Mouse (Mus musculus) liver, embryonic 13.5 days (tissue): ENCODE measurements around the gene Itgb7. TPM values are rescaled to one million over a fixed set of nuclear protein-coding genes. Genes with fewer than 3 reads are reported as not detected.

Experiments
- ATAC-seq: fragments of 200-750 bp; cut with Nextera tagmentation; 2 replicates; pipeline ENCODE4 v1.8.0; 2017; ENCODE audit warnings: low read depth, mild to moderate bottlenecking, moderate number of reproducible peaks, moderate library complexity
- DNase-seq: peaks from one replicate; pipeline ENCODE4 v3.0.0; 2022
- H3K27ac ChIP-seq: fragments of 300-500 bp; sonication (generic); 2 replicates; pipeline ENCODE4 v1.5.1; 2015; ENCODE audit warnings: moderate library complexity, mild to moderate bottlenecking, inconsistent platforms
- H3K27me3 ChIP-seq: fragments of 300-500 bp; sonication (generic); 2 replicates; pipeline ENCODE4 v1.6.1; 2015; ENCODE audit warnings: mild to moderate bottlenecking, inconsistent platforms
- H3K36me3 ChIP-seq: fragments of 300-500 bp; sonication (generic); 2 replicates; pipeline ENCODE4 v1.6.1; 2015; ENCODE audit warnings: mild to moderate bottlenecking, inconsistent platforms
- H3K4me1 ChIP-seq: fragments of 300-500 bp; sonication (generic); replicated peaks from 2 replicates; pipeline ENCODE4 v1.6.1; 2015; ENCODE audit warnings: inconsistent platforms
- H3K4me2 ChIP-seq: fragments of 300-500 bp; sonication (generic); 2 replicates; pipeline ENCODE4 v1.6.1; 2015; ENCODE audit warnings: inconsistent platforms, mild to moderate bottlenecking, moderate library complexity
- H3K4me3 ChIP-seq: fragments of 300-500 bp; sonication (generic); replicated peaks from 2 replicates; pipeline ENCODE4 v1.5.1; 2015; ENCODE audit warnings: mild to moderate bottlenecking, inconsistent platforms
- H3K9ac ChIP-seq: fragments of 300-500 bp; sonication (generic); 2 replicates; pipeline ENCODE4 v1.6.1; 2015; ENCODE audit warnings: mild to moderate bottlenecking, inconsistent platforms
- H3K9me3 ChIP-seq: fragments of 300-500 bp; sonication (generic); replicated peaks from 2 replicates; pipeline ENCODE4 v1.6.1; 2016; ENCODE audit warnings: inconsistent platforms
- WGBS: fragments of 180-500 bp; shearing (Covaris S2); methylation state at CpG from one replicate; pipeline ENCODE4 v1.1.7; 2015; ENCODE audit not compliant: insufficient replicate concordance; 5-methylcytosine and 5-hydroxymethylcytosine counted together
- polyA plus RNA-seq: library from polyadenylated mRNA; unstranded; fragments of >200 nt; fragmentation: Nextera tagmentation; extraction: Ambion mirVana; gene quantifications from 2 replicates; pipeline ENCODE4 v1.2.1, GENCODE M21; 2015

The Itgb7 gene
- polyA plus RNA-seq, 1 experiment from 2014 or later = 6.5 TPM

- Histone ChIP-seq H3K27ac (peak overlapping the region; percentile 68), H3K36me3 (no peaks in the 10 kb centered on the region), H3K4me2 (no peak overlapping the region), H3K27me3 (no peaks in the 10 kb centered on the region), H3K9me3 (no peaks in the 10 kb centered on the region), H3K9ac (no peak overlapping the region), H3K4me3 (no peak overlapping the region), H3K4me1 (peaks cover 48% of the 10 kb centered on the region)
- WGBS = 58% methylated on average over 7 of the region's 7 CpGs
- ATAC-seq (peak; percentile 50), DNase-seq (no peak)
Observed at GRCm38 (mm10) chr15:102191699-102192098, 40.0 kb downstream of the Itgb7 start.

DNA sequence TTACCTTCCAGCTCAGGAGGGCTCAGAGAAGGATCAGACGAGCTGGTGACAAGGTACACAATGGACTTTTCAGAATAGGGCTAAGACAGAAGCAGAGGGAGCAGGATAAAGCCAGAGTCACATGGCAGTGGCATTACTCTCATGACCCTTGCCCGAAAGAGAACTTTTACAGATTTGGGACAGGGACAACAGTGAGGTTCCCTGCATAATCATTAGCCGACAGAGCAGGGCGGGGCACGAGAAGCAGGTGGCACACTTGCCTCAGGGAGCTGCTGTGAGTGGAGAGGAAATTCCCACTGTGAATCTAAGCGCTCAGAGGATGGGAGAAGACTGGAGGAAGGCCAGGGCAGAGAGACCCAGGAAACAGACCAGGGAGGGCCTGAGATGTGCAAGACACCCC lies 42.9 kb downstream of the Itgb7 start:
- DNase-seq (no peak), ATAC-seq (no peak)
- Histone ChIP-seq H3K36me3 (0 out of 2 replicates have a peak, but pooled peaks cover 4% of the 10 kb centered on the region), H3K4me3 (no peak overlapping the region), H3K27ac (peak overlapping the region; percentile 29; the same call in 1 of the 2 replicates), H3K4me1 (peaks cover 38% of the 10 kb centered on the region), H3K9ac (no peak overlapping the region), H3K9me3 (no peaks in the 10 kb centered on the region), H3K27me3 (no peaks in the 10 kb centered on the region), H3K4me2 (0 out of 2 replicates have a peak overlapping the region, but pooled peaks have one; percentile 21)
- 57% methylated on average over 6 of the region's 6 CpGs for WGBS

- H3K36me3 ChIP-seq = 0 out of 2 replicates have a peak, but pooled peaks cover 4% of the 10 kb centered on the region
- H3K27ac ChIP-seq = no peak overlapping the region
- no peaks in the 10 kb centered on the region for H3K9me3 ChIP-seq
- 0 out of 2 replicates have a peak overlapping the region, but pooled peaks have one; percentile 21 for H3K4me2 ChIP-seq
- 0 out of 2 replicates have a peak overlapping the region, but pooled peaks have one; percentile 38 for H3K9ac ChIP-seq
- H3K4me1 ChIP-seq = peaks cover 35% of the 10 kb centered on the region
- no peak for DNase-seq
- no peaks in the 10 kb centered on the region for H3K27me3 ChIP-seq
- no peak overlapping the region for H3K4me3 ChIP-seq
- WGBS = 74% methylated on average over 10 of the region's 10 CpGs
- ATAC-seq = no peak
Observed at GRCm38 (mm10) chr15:102188096-102188495, 43.6 kb downstream of the Itgb7 start.

DNA sequence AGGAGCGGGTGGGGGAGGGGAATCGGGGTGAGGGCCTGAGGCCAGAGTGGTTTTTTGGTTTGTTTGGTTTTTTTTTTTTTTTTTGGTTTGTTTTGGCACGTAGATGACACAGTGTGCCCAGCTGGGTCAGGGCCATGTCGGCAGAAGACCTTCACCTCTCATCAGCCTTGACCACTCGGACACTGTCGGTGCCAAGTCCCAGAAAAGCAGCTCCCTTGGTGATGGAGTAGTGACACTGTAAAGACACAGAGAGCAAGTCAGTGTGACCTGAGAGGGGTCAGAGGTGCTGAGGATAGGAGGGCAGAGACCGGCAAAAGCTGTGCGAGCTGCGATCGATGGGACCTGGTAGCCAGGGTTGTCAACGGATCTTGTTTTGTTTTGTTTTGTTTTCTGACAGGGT lies 45.5 kb downstream of the Itgb7 start:
- H3K36me3 ChIP-seq = 0 out of 2 replicates have a peak, but pooled peaks cover 4% of the 10 kb centered on the region
- H3K27ac ChIP-seq = peak overlapping the region; percentile 43; the same call in 1 of the 2 replicates
- WGBS = 70% methylated on average over 11 of the region's 11 CpGs
- H3K4me3 ChIP-seq = no peak overlapping the region
- no peak overlapping the region for H3K4me2 ChIP-seq
- no peak for DNase-seq
- peak; percentile 52 for ATAC-seq
- H3K9ac ChIP-seq = no peak overlapping the region
- H3K4me1 ChIP-seq = peaks cover 22% of the 10 kb centered on the region
- H3K27me3 ChIP-seq = no peaks in the 10 kb centered on the region
- H3K9me3 ChIP-seq = no peaks in the 10 kb centered on the region

GRCm38 (mm10) chr15:102183076-102183475 lies 48.7 kb downstream of the Itgb7 start:
- H3K27ac ChIP-seq = no peak overlapping the region
- no peaks in the 10 kb centered on the region for H3K9me3 ChIP-seq

GRCm38 (mm10) chr15:102179924-102180323 lies 51.8 kb downstream of the Itgb7 start:
- no peak overlapping the region for H3K4me3 ChIP-seq
- no peaks in the 10 kb centered on the region for H3K27me3 ChIP-seq
- no peak overlapping the region for H3K9ac ChIP-seq
- H3K36me3 ChIP-seq = peaks cover 8% of the 10 kb centered on the region; the same call in 1 of the 2 replicates
- H3K4me2 ChIP-seq = no peak overlapping the region
- peaks cover 28% of the 10 kb centered on the region for H3K4me1 ChIP-seq
- 82% methylated on average over 14 of the region's 14 CpGs for WGBS
- H3K9me3 ChIP-seq = no peaks in the 10 kb centered on the region
- ATAC-seq (no peak), DNase-seq (no peak)
- no peak overlapping the region for H3K27ac ChIP-seq

More at GRCm38 (mm10) chr15:102183076-102183475, 48.7 kb downstream of the Itgb7 start:
- H3K4me1 ChIP-seq = peaks cover 11% of the 10 kb centered on the region
- ATAC-seq (no peak), DNase-seq (no peak)
- H3K36me3 ChIP-seq = 0 out of 2 replicates have a peak, but pooled peaks cover 4% of the 10 kb centered on the region
- H3K9ac ChIP-seq = no peak overlapping the region
- H3K27me3 ChIP-seq = no peaks in the 10 kb centered on the region
- H3K4me2 ChIP-seq = no peak overlapping the region
- no peak overlapping the region for H3K4me3 ChIP-seq
- 72% methylated on average over 3 of the region's 3 CpGs for WGBS

DNA sequence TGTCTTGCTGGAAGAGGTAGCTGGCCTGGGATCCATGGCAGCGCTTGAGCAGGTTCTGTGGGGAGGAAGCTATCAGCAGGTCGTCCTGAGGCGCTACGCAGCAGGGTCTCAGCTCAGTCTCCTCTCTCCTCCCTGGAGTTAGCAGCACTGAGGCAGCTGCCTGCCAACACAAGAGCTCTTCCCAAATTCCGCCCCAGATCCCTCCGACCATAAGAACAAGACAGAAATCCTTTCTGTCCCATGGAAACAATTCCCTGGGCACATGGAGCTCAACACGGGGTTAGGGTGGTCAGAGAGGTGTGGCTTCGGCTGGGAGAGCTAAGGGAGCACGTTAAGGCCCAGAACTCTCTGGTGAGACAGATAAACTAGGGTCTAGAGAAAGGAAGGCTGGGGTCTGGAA lies 52.6 kb downstream of the Itgb7 start:
- Histone ChIP-seq H3K27me3 (no peaks in the 10 kb centered on the region), H3K4me1 (peaks cover 28% of the 10 kb centered on the region), H3K27ac (no peak overlapping the region), H3K9me3 (no peaks in the 10 kb centered on the region), H3K4me3 (no peak overlapping the region), H3K9ac (no peak overlapping the region), H3K4me2 (no peak overlapping the region), H3K36me3 (peaks cover 4% of the 10 kb centered on the region; the same call in 1 of the 2 replicates)
- 77% methylated on average over 9 of the region's 9 CpGs for WGBS
- ATAC-seq = no peak
- DNase-seq = no peak

DNA sequence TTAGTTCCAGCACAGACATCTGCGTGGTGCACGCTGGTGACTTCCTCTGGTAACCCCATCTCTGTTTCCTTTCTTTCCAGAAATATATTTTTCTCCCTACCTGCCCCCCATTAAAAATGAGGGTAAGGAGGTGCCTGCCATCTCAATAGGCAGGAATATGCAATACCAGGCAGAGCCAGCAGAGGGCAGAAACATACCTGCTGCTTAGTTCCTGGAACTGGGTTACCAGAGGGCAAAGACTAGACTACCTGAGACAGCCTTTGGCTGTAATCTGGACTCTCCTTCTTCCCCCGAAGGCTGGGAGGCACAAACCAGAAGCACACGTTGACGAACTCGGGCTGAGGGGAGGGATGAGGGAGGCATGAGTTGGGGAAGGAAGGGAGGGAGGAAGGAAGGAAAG lies 53.5 kb downstream of the Itgb7 start:
- no peaks in the 10 kb centered on the region for H3K9me3 ChIP-seq
- no peak overlapping the region for H3K4me2 ChIP-seq
- 10% methylated on average over 6 of the region's 6 CpGs for WGBS
- H3K4me3 ChIP-seq = no peak overlapping the region
- peaks cover 28% of the 10 kb centered on the region for H3K4me1 ChIP-seq
- peaks cover 4% of the 10 kb centered on the region; the same call in 1 of the 2 replicates for H3K36me3 ChIP-seq
- DNase-seq (peak; percentile 53), ATAC-seq (peak; percentile 33; the same call in 1 of the 2 replicates)
- H3K27me3 ChIP-seq = no peaks in the 10 kb centered on the region
- H3K9ac ChIP-seq = no peak overlapping the region
- H3K27ac ChIP-seq = no peak overlapping the region

- DNase-seq (no peak), ATAC-seq (no peak)
- no peaks in the 10 kb centered on the region for H3K9me3 ChIP-seq
- H3K4me3 ChIP-seq = no peak overlapping the region
- no peaks in the 10 kb centered on the region for H3K27me3 ChIP-seq
- WGBS = 75% methylated on average over 8 of the region's 8 CpGs
- H3K27ac ChIP-seq = no peak overlapping the region
- H3K4me1 ChIP-seq = peaks cover 28% of the 10 kb centered on the region
- H3K4me2 ChIP-seq = no peak overlapping the region
- peaks cover 4% of the 10 kb centered on the region; the same call in 1 of the 2 replicates for H3K36me3 ChIP-seq
- H3K9ac ChIP-seq = no peak overlapping the region; the same call in 1 of the 2 replicates
Observed at GRCm38 (mm10) chr15:102177417-102177816, 54.3 kb downstream of the Itgb7 start.

GRCm38 (mm10) chr15:102176571-102177316 lies 55.0 kb downstream of the Itgb7 start:
- H3K9ac ChIP-seq = no peak overlapping the region
- no peak overlapping the region for H3K4me2 ChIP-seq
- ATAC-seq (peak; percentile 50; the same call in 1 of the 2 replicates), DNase-seq (no peak)
- no peaks in the 10 kb centered on the region for H3K27me3 ChIP-seq
- H3K9me3 ChIP-seq = no peaks in the 10 kb centered on the region
- H3K4me3 ChIP-seq = no peak overlapping the region
- 45% methylated on average over 7 of the region's 7 CpGs for WGBS
- peaks cover 4% of the 10 kb centered on the region; the same call in 1 of the 2 replicates for H3K36me3 ChIP-seq
- H3K4me1 ChIP-seq = peaks cover 28% of the 10 kb centered on the region
- no peak overlapping the region for H3K27ac ChIP-seq

DNA sequence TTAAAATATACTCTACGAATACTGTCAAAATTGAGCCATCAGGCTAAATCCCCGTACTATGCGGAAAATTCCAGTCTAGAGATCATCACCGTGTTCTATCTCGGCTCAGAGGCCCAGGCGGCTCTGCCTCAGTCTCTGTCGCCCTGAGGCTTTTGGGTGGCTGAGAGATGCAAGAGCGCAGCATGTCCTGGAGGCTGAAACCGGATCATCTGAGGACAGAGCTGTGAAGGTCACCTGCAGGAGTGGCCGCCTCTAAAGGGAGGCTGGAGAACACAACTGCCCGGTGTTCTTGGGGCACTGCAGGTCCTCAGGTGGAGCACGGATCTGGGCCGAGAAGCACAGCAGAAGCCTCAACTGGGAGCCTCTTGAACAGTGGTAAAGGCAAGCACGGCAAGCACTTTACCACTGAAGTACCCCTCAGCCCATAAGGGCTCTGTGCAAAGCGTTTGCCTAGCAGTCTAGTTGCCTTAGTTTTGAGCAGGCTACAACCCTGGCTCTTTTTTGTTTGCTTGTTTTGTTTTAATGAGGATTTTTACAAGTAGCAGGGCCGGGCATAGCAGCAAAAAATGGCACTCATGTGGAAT lies 55.9 kb downstream of the Itgb7 start:
- no peaks in the 10 kb centered on the region for H3K27me3 ChIP-seq

More for the DNA sequence above, 55.9 kb downstream of the Itgb7 start:
- WGBS = 78% methylated on average over 16 of the region's 16 CpGs
- Histone ChIP-seq H3K4me3 (no peak overlapping the region), H3K9ac (no peak overlapping the region), H3K4me1 (peaks cover 28% of the 10 kb centered on the region), H3K36me3 (peaks cover 4% of the 10 kb centered on the region; the same call in 1 of the 2 replicates), H3K9me3 (no peaks in the 10 kb centered on the region), H3K27ac (no peak overlapping the region), H3K4me2 (no peak overlapping the region)
- DNase-seq (no peak), ATAC-seq (no peak)
